Mouse (Mus musculus): ENCODE results near the gene Gimap1.

- no peak for TF ChIP-seq CTCF (IDR thresholded peaks at IDR 0.05)
- TF ChIP-seq POLR2A (IDR thresholded peaks at IDR 0.05; ENCODE audit: insufficient read depth, low read depth, low read length) = no peak
These were observed 40.6 kb upstream of the Gimap1 start for GRCm38 (mm10) chr6:48698066-48698856.

All from heart, adult 2 months (tissue).